Mouse (Mus musculus) WW6 (cell line): ENCODE measurements around the gene Gm26661.

Experiments used
- DNase-seq: peaks from one replicate; pipeline ENCODE4 v3.0.0-alpha.2; 2013; ENCODE audit warnings: low read depth, low spot score

Gene Gm26661

DNA sequence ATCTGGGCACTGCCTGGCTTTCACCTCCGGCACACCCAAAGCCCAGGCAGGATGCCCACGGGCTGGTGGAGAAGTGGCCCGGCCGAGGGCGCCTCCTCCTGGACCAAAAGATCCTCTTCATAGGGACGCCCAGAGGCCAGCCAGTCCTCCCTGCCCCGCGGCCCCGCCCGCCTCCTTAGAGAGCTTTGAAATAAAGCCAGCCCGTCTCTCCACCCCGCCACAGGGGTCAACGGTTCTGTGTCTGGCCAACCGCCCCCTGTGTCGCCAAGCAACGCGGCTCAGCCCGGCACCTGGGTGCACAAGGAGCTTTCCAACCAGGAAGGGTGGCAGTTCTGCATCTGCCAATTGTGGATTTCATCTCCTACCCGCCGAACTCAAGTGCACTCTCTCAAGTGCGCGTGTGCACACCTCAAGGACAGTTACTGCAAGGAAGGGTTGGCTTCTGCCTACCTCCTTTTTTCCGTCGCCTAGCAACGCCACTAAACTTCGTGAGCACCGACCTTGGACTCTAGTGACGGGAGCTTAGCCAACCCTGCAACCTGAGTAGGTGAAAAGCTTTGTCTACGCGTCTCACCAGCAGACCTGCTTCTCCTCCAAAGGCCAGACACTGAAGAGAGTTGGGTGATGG lies at the start of gene Gm26661:
Gene Gm26661, plus strand, starts transcription at position 56 of the 628 bp plus-strand sequence.
- DNase-seq, result peak; percentile 77

DNA sequence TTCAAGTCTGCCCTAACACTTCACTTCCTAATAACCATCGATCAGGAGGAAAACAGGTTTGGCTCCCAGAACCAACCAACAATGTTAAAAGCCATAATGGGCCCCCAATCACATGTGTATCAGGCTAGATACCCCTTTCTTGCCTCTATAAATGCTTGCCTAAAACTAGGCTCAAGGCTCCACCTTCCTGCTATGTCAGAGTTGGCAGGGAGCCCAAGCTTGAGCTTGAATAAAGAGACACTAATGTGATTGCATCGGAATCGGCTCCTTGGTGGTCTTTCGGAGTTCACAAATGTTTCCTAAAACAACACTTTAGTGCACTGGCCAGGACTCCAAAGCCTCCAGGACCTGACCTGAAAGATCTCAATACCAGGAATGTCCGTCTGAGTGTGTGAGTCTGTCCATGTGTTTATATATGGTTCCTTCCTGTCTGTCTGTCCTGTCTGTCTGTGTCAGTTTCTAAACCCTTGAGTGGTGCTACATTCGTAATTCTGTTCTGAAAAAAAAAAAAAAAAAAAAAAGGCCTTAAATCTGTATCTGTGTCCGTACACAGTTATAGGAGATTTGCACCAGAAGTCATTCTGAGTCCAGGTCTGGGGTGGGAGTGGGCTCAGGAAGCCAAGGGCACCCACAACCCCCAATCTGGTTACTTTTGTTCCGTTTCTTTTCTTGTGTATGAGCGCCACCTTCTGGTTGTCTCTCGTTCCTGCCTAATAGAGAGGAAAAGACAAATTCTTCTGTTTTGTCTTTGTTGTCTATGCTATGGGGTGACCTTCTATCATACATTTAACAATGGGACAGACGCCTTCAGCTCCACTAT lies 42.2 kb upstream of the Gm26661 start:
- DNase-seq, result peak; percentile 33

GRCm38 (mm10) chr14:7749764-7750089 lies 41.7 kb upstream of the Gm26661 start:
- no peak for DNase-seq

DNA sequence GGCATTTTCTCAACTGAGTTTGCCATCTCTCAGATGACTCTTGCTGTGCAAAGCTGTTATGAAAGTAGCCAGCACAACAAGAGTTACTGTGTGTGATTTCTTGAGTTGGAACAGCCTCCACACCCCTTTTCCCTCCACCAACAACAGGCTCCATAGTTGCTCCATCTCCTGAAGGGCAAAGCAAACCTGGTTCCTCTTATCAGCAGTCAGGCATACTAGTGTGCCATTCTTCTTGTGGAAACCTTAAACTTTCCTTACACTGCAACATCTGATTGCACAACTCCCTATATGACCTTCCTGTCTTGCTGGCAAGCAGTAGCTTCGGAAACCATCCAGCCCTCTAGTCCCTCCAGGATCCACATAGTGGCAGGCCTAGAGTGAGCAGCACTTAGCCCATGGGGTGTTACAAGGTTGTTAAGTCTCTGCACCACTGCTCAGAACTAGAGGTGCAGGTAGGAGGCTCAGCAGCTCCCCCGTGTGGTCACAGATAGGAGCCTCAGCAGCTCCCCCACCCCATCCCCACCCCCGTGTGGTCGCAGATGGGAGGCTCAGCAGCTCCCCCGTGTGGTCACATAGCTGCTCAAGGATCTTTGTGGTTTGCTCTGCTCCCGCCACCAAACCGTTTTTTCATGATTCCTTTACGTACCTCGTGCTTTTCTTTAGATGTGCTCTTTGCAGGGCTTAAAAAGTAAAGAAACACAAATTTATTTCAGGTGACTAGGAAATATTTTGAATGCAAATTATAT lies 25.6 kb upstream of the Gm26661 start:
- DNase-seq, result peak; percentile 73

- no peak for DNase-seq
Observed at GRCm38 (mm10) chr14:7773714-7774389, 17.5 kb upstream of the Gm26661 start.

GRCm38 (mm10) chr14:7786073-7786472 lies 5.3 kb upstream of the Gm26661 start:
- no peak for DNase-seq

GRCm38 (mm10) chr14:7789266-7790030 lies 1.9 kb upstream of the Gm26661 start:
- DNase-seq, result no peak

DNA sequence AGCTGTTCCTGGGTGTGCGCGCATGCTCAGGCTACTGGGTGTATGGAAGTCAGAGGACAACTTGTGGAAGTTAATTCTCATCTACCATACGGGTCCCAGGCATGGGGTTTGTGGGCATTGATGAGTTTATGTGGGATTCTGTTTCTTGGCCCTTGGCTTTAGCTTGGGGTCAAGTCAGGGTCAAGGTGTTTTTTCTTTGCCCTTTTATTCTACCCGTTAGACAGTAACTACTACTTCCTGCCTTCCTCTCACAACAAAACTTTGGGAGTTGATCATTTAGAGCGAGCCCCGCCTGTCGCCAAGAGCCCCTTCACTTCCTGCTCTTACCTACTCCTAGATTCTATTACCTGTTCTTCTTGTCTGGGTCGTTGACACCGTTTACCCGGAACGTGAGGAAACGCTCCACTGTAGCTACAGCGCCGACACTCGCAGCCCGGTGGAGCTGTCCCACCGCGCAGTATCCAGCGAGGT lies 291 bp upstream of the Gm26661 start:
- no peak for DNase-seq

GRCm38 (mm10) chr14:7795961-7796360 lies 4.6 kb downstream of the Gm26661 start:
- no peak for DNase-seq

DNA sequence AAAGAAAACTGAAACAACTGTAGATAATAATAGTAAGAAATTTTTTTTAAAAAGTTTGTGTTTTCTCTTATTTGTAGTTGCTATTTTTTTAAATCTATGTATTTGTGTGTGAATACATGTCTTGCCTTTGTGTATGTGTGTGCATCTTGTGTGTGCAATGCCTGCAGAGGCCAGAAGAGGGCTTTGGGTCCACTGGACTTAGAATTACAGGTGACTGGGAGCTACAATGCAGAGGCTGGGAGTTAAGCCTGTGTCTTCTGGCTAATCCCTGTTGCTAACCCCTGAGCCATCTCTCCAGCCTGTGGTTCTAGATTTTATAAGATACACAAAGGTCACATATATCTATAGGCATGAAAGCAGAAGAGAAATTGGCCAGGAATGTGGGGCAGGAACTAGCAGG lies 9.2 kb downstream of the Gm26661 start:
- DNase-seq, result no peak

DNA sequence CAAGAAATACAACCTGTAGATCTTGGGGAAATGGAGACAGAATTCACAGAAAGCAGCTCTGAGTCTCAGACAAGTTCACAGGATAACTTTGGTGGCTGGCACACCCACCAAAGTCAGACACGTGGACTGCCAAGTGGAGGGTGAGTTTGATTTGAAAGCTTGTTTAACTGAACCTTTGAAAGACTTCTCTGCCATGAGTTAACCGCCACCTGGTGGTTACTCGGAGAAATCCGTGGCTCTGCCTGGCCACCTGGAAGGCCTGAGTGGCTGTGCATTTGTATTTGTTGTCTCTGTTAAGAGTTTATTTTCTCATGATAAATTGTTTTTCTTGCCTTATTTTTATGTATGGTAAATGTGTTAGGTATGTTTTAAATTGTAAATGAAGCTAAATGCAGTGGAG lies 10.4 kb downstream of the Gm26661 start:
- no peak for DNase-seq

GRCm38 (mm10) chr14:7803874-7804557 lies 12.6 kb downstream of the Gm26661 start:
- no peak for DNase-seq

GRCm38 (mm10) chr14:7804558-7804905 lies 13.1 kb downstream of the Gm26661 start:
- no peak for DNase-seq

DNA sequence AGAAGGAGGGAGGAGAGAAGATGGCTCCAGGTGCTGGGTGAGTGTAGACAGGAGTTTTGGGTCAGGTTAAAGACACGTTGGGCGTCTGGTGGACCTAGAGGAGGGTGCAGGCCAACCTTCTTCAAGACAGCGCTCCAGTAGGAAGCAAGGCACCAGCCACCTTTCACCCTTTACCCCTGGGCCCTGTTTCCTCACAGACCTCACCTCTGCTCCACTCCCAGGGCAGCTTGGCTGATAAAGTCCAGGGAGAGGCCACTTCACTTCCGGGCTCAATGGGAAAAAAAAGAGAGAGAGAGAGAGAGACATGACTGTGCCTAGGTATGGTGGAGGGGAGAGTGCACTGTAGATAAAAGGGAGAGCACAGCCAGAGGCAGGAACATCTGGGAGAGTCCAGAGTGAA lies 16.3 kb downstream of the Gm26661 start:
- DNase-seq, result no peak

DNA sequence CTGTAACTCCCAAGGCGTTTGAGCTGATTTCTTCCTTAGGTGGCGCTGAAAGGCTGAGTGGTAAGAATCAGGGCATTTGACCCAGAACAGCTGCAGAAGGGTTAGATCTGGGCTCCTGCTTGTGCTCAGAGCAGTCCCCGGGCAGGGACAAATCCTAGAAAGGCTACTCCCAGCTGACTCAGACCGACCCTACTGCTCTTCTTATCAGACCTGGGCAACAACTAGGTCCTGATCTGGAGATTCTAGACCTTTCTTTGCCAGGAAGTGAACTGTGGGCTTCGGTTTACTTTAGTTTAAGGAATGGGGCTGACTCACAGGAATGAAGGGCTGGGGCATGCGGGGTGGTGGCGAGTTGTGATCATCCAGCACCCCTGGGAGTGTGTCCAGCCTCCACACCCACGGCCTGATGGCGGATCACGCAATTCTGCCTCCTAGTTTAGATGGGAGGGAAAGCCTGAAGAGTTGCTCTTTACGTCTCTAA lies 17.2 kb downstream of the Gm26661 start:
- DNase-seq, result no peak

DNA sequence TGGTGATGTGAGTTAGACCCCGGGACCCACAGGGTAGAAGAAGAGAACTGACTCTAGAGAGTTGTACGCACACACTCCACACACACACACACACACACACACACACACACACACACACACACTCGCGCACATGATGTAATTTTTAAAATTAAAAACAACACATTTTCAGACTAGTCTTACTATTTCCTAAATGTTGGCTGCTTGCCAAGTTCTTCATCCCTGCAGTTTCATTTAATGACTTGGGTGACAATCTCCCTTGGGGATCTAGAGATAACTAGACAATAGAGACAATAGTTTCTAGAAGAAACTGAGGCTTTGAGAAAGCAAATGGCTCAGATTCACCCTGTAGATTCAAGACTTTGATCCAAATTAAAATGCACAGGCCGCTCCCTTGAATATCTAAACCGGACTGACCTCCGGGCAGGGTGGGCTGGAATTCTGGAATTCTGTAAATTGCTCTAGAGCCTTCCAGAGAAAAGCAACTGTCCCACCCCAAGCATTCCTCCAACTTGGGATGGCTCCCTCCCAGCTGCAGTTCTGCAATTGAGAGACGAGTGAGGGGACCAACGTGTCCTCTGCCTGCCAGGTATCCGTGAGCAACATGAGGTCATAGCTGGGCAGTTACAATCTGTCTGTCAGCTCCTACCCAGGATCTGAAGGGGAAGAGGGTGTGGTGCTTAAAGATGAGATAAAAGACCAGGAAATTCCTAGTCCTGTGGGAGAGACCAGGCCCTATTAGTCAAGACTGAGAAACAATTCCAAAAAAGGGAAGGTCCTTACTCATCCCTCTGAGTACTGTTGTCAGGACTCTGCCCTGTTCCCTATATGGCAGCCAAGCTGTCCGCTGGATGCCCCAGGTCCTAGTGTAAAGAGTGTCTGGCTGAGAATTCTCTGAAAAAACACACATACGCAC lies 17.9 kb downstream of the Gm26661 start:
- DNase-seq, result no peak

GRCm38 (mm10) chr14:7817770-7818462 lies 26.5 kb downstream of the Gm26661 start, which contains the start of gene Flnb:
TSS of gene Flnb (plus strand) at chr14:7817957.
- peak; percentile 91 for DNase-seq

DNA sequence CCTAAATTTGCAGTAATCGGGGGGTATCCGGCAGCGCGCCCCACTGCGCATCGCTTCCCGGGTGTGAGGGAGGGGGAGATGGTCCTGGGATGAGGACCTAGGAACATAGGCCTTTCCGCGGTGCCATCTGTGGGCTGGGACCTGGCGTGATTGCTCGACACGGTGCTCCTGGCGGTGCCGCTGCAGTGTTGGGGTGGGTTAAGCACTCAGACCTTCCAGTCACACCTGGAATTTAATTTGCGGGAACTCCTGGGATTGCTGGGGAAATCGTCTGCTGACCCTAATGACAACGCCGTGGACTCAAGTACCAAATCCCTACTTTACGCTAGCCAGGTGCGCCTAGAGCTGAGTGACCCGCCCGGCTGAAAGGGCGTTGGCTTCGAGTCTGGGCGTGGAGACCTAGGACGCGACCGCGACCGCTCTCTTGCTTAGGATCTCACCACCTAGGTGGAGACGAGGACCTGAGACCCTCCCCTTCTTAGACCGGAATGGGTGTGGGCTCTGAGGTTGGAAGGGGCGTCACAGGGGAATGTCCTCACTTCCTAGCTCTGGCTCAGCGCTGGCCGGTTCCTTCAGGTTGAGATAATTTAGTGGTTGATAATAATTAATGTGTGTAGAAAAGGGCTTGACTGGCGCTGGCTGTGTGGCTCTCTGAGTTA lies 27.2 kb downstream of the Gm26661 start:
- no peak for DNase-seq
